Mouse (Mus musculus) forebrain, embryonic 12.5 days (tissue): ENCODE measurements around the gene Ppid. TPM values are rescaled to one million over a fixed set of nuclear protein-coding genes. Genes with fewer than 3 reads are reported as not detected.

ENCODE experiments used
- ATAC-seq: fragments of 200-750 bp; cut with Nextera tagmentation; 2 replicates; pipeline ENCODE4 v1.8.0; 2017; ENCODE audit warnings: moderate TSS enrichment; ENCODE audit not compliant: low FRiP score
- H3K27ac ChIP-seq: fragments of 300-500 bp; sonication (generic); 2 replicates; pipeline ENCODE4 v1.5.1; 2016; ENCODE audit warnings: mild to moderate bottlenecking
- H3K27me3 ChIP-seq: fragments of 300-500 bp; sonication (generic); 2 replicates; pipeline ENCODE4 v1.6.1; 2016; ENCODE audit warnings: mild to moderate bottlenecking
- H3K36me3 ChIP-seq: fragments of 300-500 bp; sonication (generic); replicated peaks from 2 replicates; pipeline ENCODE4 v1.6.1; 2016; ENCODE audit warnings: mild to moderate bottlenecking
- H3K4me1 ChIP-seq: fragments of 300-500 bp; sonication (generic); 2 replicates; pipeline ENCODE4 v1.6.1; 2016
- H3K4me2 ChIP-seq: fragments of 300-500 bp; sonication (generic); 2 replicates; pipeline ENCODE4 v1.6.1; 2016; ENCODE audit warnings: mild to moderate bottlenecking, moderate library complexity
- H3K4me3 ChIP-seq: fragments of 300-500 bp; sonication (generic); replicated peaks from 2 replicates; pipeline ENCODE4 v1.5.1; 2016; ENCODE audit warnings: mild to moderate bottlenecking
- H3K9ac ChIP-seq: fragments of 300-500 bp; sonication (generic); 2 replicates; pipeline ENCODE4 v1.6.1; 2016; ENCODE audit warnings: mild to moderate bottlenecking
- H3K9me3 ChIP-seq: fragments of 300-500 bp; sonication (generic); 2 replicates; pipeline ENCODE4 v1.6.1; 2016
- WGBS: fragments of 180-500 bp; shearing (Covaris S2); methylation state at CpG from one replicate; pipeline ENCODE4 v1.1.7; 2016; 5-methylcytosine and 5-hydroxymethylcytosine counted together
- polyA plus RNA-seq: library from polyadenylated mRNA; unstranded; fragments of >200 nt; fragmentation: Nextera tagmentation; extraction: Ambion mirVana; gene quantifications from 2 replicates; pipeline ENCODE4 v1.2.1, GENCODE M21; 2016

Gene Ppid
- polyA plus RNA-seq, 1 experiment from 2014 or later = 176 TPM

DNA sequence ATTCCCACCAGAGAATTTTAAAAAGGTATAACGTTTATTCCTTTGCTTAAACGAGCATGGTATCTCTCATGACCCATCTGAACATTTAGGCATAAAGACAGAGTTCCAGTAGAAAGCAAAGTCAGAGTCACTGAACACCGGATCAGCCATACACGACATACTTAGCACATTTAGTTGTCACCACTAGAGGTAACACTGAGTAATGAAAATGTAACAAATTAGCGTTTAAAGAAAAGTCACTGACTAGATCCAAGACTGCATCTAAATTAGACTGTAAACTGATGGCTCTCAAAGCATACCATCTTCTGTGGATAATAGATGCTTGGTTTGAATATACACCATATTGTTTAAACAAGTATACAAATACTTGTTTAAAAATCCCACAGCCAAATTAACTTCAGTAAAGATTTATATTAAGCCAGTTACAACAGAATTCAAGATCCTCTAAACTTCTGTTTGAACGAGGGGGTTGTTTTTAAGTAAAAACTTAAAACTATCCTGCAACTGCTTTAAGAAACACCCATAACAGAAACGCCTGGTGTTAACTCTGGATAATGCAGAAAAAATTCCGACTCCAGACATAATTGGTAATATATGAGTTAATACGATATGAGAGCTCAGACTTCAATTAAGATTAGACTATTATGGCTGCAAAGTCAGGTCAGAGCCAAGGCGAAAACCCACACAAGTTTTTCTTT is 36.5 kb downstream of the Ppid start:
- H3K27me3 ChIP-seq = no peaks in the 10 kb centered on the region
- peak overlapping the region; percentile 75 for H3K4me2 ChIP-seq
- peak overlapping the region; percentile 72 for H3K4me3 ChIP-seq
- H3K27ac ChIP-seq = no peak overlapping the region
- H3K36me3 ChIP-seq = peaks cover 17% of the 10 kb centered on the region
- H3K9me3 ChIP-seq = peaks cover 3% of the 10 kb centered on the region; the same call in 1 of the 2 replicates
- ATAC-seq = no peak
- H3K9ac ChIP-seq = peak overlapping the region; percentile 64; the same call in 1 of the 2 replicates
- 39% methylated on average over 10 of the region's 10 CpGs for WGBS
- H3K4me1 ChIP-seq = peaks cover 14% of the 10 kb centered on the region

DNA sequence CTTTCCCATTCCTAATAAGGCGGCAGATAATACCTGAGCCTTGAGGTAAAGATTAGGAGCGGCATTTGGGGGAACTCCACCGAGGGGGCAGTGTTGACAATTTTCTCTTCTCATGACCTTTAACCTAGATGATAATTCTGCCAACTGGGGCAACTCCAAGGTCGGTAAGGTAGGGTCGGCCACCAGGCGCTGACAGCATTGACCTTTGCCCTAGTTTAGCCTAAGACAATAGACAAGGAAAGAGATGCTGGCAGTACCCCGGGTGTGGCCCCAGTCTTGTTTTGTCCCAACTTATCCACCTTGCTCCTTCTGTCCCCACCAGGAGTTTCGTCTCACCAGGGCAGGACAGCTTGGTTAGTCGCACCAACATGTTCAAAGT is 37.0 kb downstream of the Ppid start:
- 0% methylated on average over 9 of the region's 9 CpGs for WGBS
- H3K9me3 ChIP-seq = peaks cover 7% of the 10 kb centered on the region; the same call in 1 of the 2 replicates
- peak overlapping the region; percentile 72 for H3K4me3 ChIP-seq
- peak overlapping the region; percentile 72 for H3K27ac ChIP-seq
- peak overlapping the region; percentile 64 for H3K9ac ChIP-seq
- peaks cover 18% of the 10 kb centered on the region for H3K36me3 ChIP-seq
- H3K4me1 ChIP-seq = peaks cover 14% of the 10 kb centered on the region
- peak overlapping the region; percentile 75 for H3K4me2 ChIP-seq
- no peak for ATAC-seq
- no peaks in the 10 kb centered on the region for H3K27me3 ChIP-seq

DNA sequence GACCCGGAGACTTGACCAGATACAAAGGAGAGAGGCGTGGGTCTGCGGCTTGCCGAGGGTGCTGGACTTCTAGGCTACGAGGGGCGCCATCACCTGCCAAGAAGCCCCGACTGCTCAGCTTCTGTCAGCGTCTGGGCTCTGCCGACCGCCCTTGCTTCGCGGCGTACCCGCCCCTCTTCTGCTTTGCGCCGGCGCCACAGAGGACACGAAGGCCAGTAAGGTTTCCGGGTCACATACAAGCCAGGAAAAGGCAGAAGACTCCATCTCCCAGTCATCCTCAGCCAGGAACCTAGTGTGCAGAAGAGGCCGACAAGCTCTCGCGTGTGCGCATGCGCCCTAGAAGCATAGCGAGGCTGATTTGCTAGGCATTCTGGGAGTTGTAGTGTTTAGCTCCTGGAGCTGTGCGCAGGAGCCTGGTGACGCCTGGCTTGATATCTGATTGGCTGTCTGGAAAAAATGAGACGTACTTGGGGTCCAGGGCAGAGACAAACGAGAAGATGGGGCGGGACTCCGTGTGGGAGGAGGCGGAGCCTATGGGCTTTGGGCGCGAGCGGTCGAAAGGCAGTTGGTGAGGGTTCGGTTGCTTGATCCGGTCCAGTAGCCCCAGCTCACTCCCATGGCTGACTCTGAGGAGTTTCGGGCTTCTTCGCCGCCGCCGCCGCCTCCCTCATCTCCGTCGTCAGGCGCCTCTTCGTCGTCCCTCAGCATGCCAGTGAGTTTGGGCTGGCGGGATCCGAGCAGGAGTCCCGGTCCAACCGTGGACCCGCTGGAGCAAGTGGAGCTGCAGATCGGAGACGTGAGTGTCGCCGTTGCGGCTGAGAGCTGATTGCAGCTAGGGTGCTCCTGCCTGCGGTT is 37.6 kb downstream of the Ppid start, which contains the start of gene 4930579G24Rik:
TSS of gene 4930579G24Rik (plus strand) at position 519 of the 855 bp plus-strand sequence.
- peak within 1 kb of the TSS; percentile 75 for H3K4me2 ChIP-seq
- peak within 1 kb of the TSS; percentile 76 for H3K9ac ChIP-seq
- peaks cover 24% of the 10 kb centered on the region for H3K36me3 ChIP-seq
- H3K4me1 ChIP-seq = peaks cover 14% of the 10 kb centered on the region
- peak; percentile 98 for ATAC-seq
- under 1% methylated on average over 60 of the region's 60 CpGs for WGBS
- no peaks in the 10 kb centered on the region for H3K27me3 ChIP-seq
- peak within 1 kb of the TSS; percentile 78 for H3K27ac ChIP-seq
- peaks cover 9% of the 10 kb centered on the region; the same call in 1 of the 2 replicates for H3K9me3 ChIP-seq
- H3K4me3 ChIP-seq = peak within 1 kb of the TSS; percentile 72

DNA sequence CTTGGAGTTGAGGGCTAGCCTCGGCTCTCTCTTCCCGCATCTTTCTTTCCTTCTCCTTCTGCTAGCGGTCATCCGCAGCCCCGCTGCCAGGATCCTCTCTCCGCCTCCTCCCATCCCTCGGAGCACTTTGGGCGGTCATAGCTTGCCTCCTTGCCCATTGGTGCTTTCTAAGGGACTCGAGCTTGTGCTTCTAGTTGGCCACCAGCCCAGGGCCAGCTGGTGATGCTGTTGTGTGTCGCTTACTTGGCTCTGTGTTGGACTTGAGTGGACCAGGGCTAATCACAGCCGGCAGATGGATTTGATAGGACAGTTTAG is 38.2 kb downstream of the Ppid start, which contains the start of gene Etfdh:
TSS of gene Etfdh (minus strand) at position 85 of the 315 bp plus-strand sequence.
- Histone ChIP-seq H3K4me3 (peak within 1 kb of the TSS; percentile 72), H3K36me3 (peaks cover 25% of the 10 kb centered on the region), H3K27ac (peak within 1 kb of the TSS; percentile 78), H3K4me2 (peak within 1 kb of the TSS; percentile 75), H3K9ac (peak within 1 kb of the TSS; percentile 76), H3K9me3 (peaks cover 9% of the 10 kb centered on the region; the same call in 1 of the 2 replicates), H3K27me3 (no peaks in the 10 kb centered on the region), H3K4me1 (peaks cover 14% of the 10 kb centered on the region)
- ATAC-seq = peak; percentile 54; the same call in 1 of the 2 replicates
- under 1% methylated on average over 10 of the region's 11 CpGs for WGBS

DNA sequence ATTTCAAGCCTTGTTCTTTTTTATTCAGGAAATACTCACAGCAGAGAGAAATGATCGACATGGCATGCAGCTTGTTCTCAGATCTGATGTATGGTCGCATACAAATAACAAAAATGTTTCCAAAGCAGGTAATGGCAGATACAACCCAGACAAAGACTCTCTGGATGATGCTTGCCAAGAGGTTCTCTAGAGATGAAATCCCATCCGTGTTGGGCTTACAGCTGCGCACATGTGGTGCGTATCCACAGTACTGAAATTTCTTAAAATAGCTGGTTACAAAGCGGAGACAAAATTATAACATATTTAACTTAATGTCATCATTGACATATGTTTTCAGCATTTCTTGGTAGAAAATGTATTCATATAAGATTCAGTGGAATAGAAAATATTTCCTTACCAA is 61.0 kb downstream of the Ppid start:
- Histone ChIP-seq H3K4me2 (no peak overlapping the region), H3K27ac (no peak overlapping the region), H3K4me3 (no peak overlapping the region), H3K27me3 (no peaks in the 10 kb centered on the region), H3K9ac (no peak overlapping the region), H3K4me1 (no peaks in the 10 kb centered on the region), H3K9me3 (no peaks in the 10 kb centered on the region), H3K36me3 (no peaks in the 10 kb centered on the region)
- WGBS = 92% methylated on average over 6 of the region's 6 CpGs
- no peak for ATAC-seq

Other genes starting within 250 kb of the Ppid start
- gene Fnip2, start 23.5 kb upstream of the Ppid start, polyA plus RNA-seq = 6.2 and 7.3 TPM in 2 replicates
- gene 4930579G24Rik, start 37.7 kb downstream of the Ppid start, polyA plus RNA-seq = 18.1 and 19.5 TPM in 2 replicates
- 42.2 and 42.5 TPM in 2 replicates for gene Etfdh, start 38.2 kb downstream of the Ppid start, polyA plus RNA-seq
- not detected in 2 replicates for gene Rxfp1, start 146.5 kb downstream of the Ppid start, polyA plus RNA-seq